Mouse (Mus musculus) thymus, postnatal 10 days (tissue): ENCODE results near the gene Selenbp2.
A peak's percentile ranks its signal among the peaks of the same experiment; 100 is the strongest.
"Not testable (repeated sequence)": the region's sequence is repeated elsewhere in the genome, so short reads cannot be mapped to it uniquely, and the experiment has no call there.

Experiments
- DNase-seq, 2 experiments: peaks; one replicate each; pipeline ENCODE4 v3.0.0; 2021; ENCODE audit warnings: low spot score in 2 of 2

The Selenbp2 gene

GRCm38 (mm10) chr3:94693329-94693825 is at the start of gene Selenbp2:
Gene Selenbp2, plus strand, starts transcription at chr3:94693556.
- no peak for DNase-seq

- DNase-seq = no peak
These were observed 44.4 kb upstream of the Selenbp2 start for GRCm38 (mm10) chr3:94648755-94649590.

DNA sequence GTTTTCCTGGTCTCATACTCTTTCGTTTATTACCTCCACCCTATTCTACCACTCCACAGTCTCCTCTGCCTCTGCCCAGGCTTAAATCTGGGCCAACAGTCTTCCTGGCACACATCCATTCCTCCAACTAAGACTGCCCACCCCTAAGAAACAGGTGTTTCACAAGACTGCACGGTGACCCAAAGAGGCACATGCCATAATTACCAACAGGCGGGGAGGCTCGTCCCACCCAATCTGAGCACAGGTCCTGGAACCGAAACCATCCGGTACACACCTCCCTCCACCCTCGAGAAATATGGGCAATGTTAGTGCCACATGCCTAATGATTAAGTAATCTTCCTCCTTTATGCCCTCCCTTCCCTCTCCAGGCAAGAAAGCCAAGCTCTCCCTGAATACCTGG is 42.9 kb upstream of the Selenbp2 start:
- no peak for DNase-seq

DNA sequence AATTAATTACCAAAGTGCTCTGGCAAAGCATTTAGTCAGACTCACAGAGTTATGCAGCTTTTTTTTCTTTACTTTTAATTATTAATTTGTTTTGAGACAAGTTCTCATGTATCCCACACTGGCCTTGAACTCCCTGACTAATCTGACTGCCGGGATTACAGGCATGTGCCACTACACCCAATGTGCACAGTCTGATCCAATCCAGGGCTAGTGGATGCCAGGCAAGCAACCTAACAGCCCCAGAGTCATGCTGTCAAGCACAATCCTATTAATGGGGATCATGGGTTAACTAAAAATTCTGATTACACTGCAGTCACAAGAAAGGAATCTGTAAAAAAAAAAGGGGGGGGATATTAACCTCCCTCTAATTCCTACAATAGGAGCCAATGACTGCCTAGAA is 39.4 kb upstream of the Selenbp2 start:
- DNase-seq = not testable (repeated sequence)

DNA sequence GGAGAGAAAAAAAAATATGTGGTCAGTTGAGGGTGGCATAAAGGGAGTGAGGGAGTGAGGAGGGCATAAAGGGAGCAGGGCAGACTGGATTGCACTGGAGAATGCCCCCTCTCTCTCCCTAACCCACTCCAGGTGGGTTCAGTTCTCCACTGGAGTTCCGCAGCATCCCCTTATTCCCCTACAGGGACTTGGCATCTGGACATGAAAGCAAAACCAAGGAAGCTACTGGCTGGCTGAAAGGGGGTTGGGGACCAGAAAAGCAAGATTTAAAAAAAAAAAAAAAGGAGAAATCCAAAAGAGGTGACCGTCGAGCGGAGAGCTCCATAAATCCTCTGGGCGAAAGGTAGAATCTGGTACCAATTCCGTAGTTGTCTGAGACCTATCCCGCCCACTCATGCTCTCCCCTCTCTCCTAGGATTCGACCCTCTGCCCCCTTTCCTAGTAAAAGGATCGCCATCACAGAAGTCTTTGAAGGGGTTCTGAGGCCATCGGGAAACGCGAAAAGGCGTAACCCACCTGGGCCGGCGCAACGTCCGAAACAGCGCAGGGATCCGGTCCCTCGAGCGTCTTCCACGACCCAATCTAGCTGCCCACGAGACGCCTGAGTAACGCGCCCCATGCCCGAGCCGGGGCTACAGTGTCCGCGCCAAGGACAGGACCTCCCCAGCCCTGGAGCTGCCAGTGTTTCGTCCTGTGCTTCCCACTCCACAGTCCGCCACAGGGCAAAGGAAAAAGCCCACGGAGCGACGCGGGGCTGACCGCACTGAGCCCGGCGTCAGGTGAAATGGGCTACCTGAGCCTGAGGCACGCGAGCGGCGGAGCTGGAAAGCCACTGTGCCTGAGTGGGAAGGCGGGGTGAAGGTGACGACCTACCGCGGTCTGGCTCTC is 35.3 kb upstream of the Selenbp2 start:
- DNase-seq = not testable (repeated sequence)

DNA sequence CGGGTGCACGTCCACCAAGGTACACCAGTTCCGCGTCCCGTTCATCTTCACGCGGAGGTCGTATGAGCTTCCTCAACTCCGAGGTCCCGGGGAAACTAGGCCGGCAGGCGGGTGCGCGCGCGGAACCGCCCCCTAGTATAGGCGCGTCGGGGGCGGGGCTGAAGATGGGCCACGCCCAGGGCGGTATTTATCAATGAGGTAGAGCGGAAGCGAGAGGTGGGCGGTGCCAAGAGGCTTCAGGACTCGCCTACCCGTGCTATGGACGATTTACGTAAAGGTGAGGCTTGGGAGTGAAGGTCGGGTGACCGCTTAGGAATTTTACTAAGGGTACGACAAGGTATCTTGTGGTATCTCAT is 34.6 kb upstream of the Selenbp2 start, which contains the start of gene Tuft1:
Tuft1 (minus strand) TSS at position 133 of the 356 bp plus-strand sequence.
- DNase-seq = peak; percentile 79 to 80

GRCm38 (mm10) chr3:94659142-94659748 is 34.1 kb upstream of the Selenbp2 start:
- not testable (repeated sequence) for DNase-seq

GRCm38 (mm10) chr3:94660841-94661240 is 32.5 kb upstream of the Selenbp2 start:
- DNase-seq = not testable (repeated sequence)

GRCm38 (mm10) chr3:94665060-94665802 is 28.1 kb upstream of the Selenbp2 start:
- DNase-seq = not testable (repeated sequence)

GRCm38 (mm10) chr3:94665896-94666295 is 27.5 kb upstream of the Selenbp2 start:
- DNase-seq = not testable (repeated sequence)

- DNase-seq = not testable (repeated sequence)
These were observed 18.3 kb upstream of the Selenbp2 start for GRCm38 (mm10) chr3:94675101-94675500.

DNA sequence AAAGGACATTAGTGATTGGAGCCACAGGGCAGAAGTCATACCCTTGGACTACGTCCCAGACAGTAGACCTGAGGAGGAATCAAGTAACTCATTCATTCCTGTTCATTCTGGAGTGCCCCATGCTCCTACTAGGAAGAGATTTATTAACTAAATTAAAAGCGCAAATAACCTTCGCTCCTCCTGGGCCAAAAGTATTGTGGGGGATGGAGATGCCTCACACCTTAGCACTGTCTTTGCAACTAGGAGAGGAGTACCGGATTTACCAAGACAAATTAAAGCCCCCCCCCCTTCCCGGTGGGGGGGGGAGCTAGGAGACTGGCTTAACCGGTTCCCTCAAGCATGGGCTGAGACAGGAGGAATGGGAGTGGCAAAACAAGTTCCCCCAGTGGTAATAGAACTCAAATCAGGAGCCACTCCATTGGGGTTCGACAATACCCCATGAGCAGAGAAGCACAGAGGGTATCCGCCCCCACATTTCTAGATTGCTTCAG is 14.0 kb upstream of the Selenbp2 start:
- no peak for DNase-seq

DNA sequence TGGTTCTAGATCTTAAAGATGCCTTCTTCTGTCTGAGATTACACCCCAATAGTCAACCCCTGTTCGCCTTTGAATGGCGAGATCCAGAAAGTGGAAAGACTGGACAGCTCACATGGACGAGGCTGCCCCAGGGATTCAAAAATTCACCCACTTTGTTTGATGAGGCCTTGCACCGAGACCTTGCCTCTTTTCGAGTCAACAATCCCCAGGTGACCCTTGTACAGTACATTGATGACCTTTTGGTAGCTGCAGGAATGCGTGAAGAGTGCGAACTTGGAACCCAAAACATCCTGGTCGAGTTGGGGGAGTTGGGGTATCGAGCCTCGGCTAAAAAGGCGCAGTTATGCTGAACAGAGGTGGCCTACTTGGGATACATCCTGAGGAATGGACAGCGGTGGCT is 13.3 kb upstream of the Selenbp2 start:
- not testable (repeated sequence) for DNase-seq

GRCm38 (mm10) chr3:94680783-94681182 is 12.6 kb upstream of the Selenbp2 start:
- no peak for DNase-seq

DNA sequence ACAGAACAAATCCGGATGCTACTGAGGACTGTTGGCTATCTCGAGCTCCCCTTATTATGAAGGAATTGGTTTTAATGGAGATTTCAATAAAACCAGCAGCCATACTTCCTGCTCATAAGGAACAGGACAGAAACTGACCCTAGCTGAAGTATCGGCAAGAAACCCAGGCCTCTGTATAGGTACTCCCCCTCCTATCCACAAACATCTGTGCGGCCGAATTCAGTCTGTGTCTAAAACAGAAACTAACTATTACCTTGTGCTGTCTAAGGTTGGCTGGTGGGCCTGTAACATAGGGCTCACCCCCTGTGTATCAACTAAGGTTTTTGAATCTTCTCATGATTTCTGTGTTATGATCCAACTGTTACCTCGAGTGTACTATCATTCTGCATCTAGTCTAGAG is 9.7 kb upstream of the Selenbp2 start:
- DNase-seq = no peak

DNA sequence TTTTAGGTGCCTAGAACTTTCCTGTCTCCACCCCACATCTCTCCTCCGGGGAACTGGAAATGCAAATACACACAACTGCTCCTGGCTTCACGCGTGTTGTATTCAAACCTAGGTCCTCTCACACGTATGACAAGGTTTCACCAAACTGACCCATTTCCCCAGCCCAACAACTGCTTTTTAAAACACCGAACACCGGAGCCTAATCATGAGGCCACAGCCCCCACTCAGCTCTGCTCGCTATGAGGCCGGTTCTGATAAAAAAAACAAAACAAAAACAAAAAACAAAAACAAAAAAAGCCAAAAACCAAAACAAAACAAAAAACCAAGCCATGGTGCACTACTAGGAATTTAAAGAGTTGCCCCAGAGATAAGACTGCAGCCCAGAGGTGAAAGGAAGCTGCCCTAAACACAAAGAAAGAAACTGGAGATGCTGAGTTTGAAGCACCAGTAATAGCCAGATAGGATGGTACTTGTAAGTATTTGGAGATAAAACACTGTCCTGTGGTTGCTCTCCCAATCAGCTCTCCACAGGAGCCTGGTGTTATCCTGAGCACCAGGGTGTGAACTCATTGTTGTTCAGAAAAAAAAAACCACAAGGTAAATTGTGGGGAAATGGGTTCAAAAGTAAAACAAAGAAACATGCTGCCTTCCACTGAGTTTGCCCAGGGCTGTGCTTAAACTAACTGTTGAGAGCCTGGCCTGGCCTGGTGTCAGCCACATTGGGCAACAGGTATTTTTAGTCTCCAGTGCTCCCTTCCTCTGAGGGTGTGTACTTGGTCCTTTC is 7.2 kb upstream of the Selenbp2 start:
- DNase-seq = not testable (repeated sequence)

DNA sequence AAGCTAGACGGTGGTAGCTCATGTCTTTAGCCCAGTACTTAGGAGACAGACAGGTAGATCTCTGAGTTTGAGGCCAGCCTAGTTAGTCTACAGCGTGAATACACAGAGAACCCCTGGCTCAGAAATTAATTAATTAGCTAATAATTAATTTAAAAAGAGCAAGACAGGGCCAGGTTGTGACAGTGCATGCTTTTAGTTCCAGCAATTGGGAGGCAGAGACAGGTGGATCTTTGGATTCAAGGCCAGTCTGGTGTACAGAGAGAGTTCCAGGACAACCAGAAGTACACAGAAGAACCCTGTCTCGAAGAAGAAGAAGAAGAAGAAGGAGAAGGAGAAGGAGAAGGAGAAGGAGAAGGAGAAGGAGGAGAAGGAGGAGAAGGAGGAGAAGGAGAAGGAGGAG is 4.7 kb upstream of the Selenbp2 start:
- DNase-seq = not testable (repeated sequence)

- DNase-seq = not testable (repeated sequence)
These were observed 4.2 kb upstream of the Selenbp2 start for GRCm38 (mm10) chr3:94689195-94689594.

DNA sequence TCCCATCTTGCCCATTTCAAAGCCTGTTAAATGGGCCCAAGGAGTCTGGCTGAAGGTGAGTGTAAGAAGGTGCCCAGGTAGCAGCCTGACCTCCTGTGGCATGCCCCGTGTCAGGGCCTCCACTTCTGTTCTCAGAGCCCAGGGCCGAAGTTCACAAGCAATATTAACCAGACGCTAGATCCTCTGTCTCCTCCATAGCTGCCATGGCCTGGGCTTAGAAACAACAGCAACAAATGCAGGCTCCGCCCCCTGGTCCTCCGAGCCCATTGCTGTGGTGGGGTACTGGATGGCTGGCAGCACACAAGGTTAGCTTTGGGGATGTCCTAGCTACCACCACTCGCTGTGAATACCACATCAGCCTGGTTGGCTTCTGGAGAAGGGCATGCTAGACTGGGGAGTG is 3.2 kb upstream of the Selenbp2 start:
- not testable (repeated sequence) for DNase-seq

DNA sequence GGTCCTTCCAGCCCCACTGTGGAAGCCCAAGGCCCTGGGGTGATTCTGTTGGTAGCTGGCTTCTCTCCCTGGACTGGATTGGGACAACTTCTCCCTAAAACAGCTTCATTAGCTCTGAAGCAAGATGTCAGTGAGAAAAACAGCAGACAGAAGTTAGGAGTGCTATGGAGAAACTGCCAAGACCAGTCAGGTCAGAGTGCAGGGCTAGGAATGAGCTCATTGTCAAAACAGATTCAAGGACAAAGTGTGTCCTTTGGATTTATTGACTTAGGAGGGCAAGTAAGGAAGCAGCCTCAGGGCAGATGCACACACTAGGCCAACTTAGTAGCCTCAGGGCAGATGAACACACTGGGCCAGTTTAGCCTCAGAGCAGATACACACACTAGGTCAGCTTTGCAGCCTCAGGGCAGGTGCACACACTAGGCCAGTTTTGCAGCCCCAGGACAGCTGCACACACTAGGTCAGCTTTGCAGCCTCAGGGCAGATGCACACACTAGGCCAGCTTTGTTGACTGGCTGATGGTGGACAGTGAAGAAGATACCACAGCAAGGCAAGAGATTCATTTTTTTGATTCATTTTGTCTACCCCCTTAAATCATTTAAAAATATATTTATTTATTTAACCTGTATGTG is 2.6 kb upstream of the Selenbp2 start:
- no peak for DNase-seq
